8 mouse cellular contexts compared by ENCODE assay signal in the genomic region with DNA sequence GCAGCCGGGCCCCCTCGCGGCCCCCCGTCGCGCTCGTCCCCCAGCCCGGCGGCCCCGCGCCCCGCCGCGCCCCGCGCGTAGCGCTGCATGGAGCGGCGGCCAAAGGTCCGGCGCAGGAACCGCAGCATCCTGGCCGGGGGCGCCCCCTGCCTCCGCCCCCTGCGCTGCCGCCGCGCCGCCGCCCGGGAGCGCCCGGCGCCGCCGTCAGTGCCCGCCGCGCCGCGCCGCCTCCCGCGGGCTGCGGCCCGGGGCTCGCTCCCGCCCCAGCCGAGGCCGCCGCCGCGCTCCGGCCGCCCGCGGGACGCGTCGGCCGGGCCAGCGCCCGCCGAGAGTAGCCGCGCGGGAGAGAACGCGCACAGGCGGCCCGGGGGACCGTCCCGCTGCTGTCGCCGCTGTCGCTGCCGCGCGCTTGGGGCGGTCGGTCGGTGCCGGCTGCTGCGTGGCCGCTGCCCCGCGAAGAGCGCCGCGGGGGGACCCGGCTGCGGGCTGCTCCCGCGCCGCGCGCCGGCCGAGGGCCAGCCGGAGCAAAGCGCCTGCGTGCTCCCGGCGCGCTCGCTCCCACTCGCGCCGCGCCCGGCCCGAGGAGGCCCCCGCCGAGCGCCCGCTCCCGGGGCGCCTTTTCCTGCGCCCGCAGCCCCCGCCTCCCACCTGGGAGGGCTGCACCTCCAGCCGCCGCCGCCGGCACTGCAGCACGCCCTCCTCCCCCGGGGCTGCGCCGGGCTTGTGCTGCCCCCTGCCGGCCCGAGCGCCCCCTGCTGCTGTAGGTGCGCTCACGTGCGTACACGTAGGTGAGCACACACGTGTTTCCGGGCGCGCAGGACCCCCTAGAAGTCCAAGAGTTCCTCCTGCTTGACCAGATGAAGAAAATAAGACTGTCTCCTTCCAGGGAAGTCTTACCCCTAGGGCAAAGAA. TPM values are rescaled to one million over a fixed set of nuclear protein-coding genes. Genes with fewer than 3 reads are reported as not detected.
A peak's percentile ranks its signal among the peaks of the same experiment; 100 is the strongest.
DNase-seq lines count a peak whose midpoint lies in the region; ATAC-seq and TF ChIP-seq lines count a peak whose summit lies in the region.

Gene Epb41l4b, minus strand, starts transcription at position 412 of the 912 bp plus-strand sequence.

- intact Hi-C loops in heart, postnatal 36 days (cut with DNase I): loop anchor here (1.0 to 10.0 kb wide), 4 partner anchors 22 to 172 kb away; no protein-coding TSS in a partner anchor

- ATAC-seq in lung, embryonic 14.5 days (ENCODE audit: insufficient read depth): peak; percentile 86

- TF ChIP-seq POLR2A in CH12.LX (IDR thresholded peaks at IDR 0.05; ENCODE audit: low read depth, low read length): no peak

- no peak within 1 kb of the TSS for H3K27ac ChIP-seq in CH12.LX (ENCODE audit: insufficient read depth, low read depth)
- H3K27ac ChIP-seq in layer of hippocampus, adult 2 months: peak within 1 kb of the TSS; percentile 65
- H3K27ac ChIP-seq in lung, embryonic 14.5 days (ENCODE audit: low read depth): 0 out of 2 replicates have a peak within 1 kb of the TSS, but pooled peaks have one; percentile 12

- TF ChIP-seq RAD21 in CH12.LX (IDR thresholded peaks at IDR 0.05; ENCODE audit: low read depth, low read length): peak; percentile 64

- H3K27me3 ChIP-seq in CH12.LX (replicated peaks): peaks cover 55% of the 10 kb centered on the region
- H3K27me3 ChIP-seq in lung, embryonic 14.5 days (ENCODE audit: insufficient read depth, low read length): peaks cover 47% of the 10 kb centered on the region

- H3K36me3 ChIP-seq in CH12.LX (replicated peaks in 1 of 2; ENCODE audit: control insufficient read depth in 1 of 2, insufficient read depth in 1 of 2, low read length in 1 of 2): no peaks in the 10 kb centered on the region
- H3K36me3 ChIP-seq in lung, embryonic 14.5 days (ENCODE audit: insufficient read depth): no peaks in the 10 kb centered on the region

- in situ Hi-C loops in CH12.LX (cut with MboI; ENCODE audit: low pct_ligation_motif_present, low pct_unique_long_range_greater_than_20kb, low sequenced_read_pairs): no loop called here

- under 1% methylated on average over 102 of the region's 142 CpGs for WGBS in lung, embryonic 14.5 days

- H3K9ac ChIP-seq in CH12.LX (ENCODE audit: insufficient read depth, low read depth): peak within 1 kb of the TSS; percentile 89
- peak within 1 kb of the TSS; percentile 62 for H3K9ac ChIP-seq in lung, embryonic 14.5 days

- H3K4me3 ChIP-seq in CH12.LX (replicated peaks in 1 of 3; ENCODE audit: low read depth in 2 of 3, low read length in 2 of 3, poor library complexity in 1 of 3): peak within 1 kb of the TSS; percentile 13 to 70 (median 54)
- H3K4me3 ChIP-seq in layer of hippocampus, adult 2 months: peak within 1 kb of the TSS; percentile 68
- H3K4me3 ChIP-seq in lung, embryonic 14.5 days (ENCODE audit: low read depth, low read length): peak within 1 kb of the TSS; percentile 59

- TF ChIP-seq EP300 in CH12.LX (IDR thresholded peaks at IDR 0.05; ENCODE audit: low read length): no peak

- no peaks in the 10 kb centered on the region for H3K79me2 ChIP-seq in CH12.LX (replicated peaks; ENCODE audit: control insufficient read depth, extremely low read depth, insufficient read depth, poor library complexity, severe bottlenecking)

- no peaks in the 10 kb centered on the region for H3K9me3 ChIP-seq in CH12.LX (replicated peaks; ENCODE audit: low read length)
- no peaks in the 10 kb centered on the region for H3K9me3 ChIP-seq in lung, embryonic 14.5 days (ENCODE audit: low read depth, low read length)

- peaks cover 0 to 6% of the 10 kb centered on the region in 2 experiments; a peak in 2 of 4 replicates for H3K4me1 ChIP-seq in CH12.LX (ENCODE audit: control insufficient read depth in 1 of 2, insufficient read depth in 2 of 2)
- H3K4me1 ChIP-seq in lung, embryonic 14.5 days (ENCODE audit: insufficient read depth): 0 out of 2 replicates have a peak, but pooled peaks cover 6% of the 10 kb centered on the region

- peak; percentile 56 for DNase-seq in CH12.LX (ENCODE audit: extremely low read depth)
- DNase-seq in cerebellum, adult 11-12 months: peak; percentile 87
- peak; percentile 73 for DNase-seq in forelimb bud, embryonic 11.5 days (ENCODE audit: low read depth, low spot score)
- DNase-seq in heart, postnatal 36 days: peak; percentile 80
- peak; percentile 73 to 85 for DNase-seq in layer of hippocampus, adult 2 months (ENCODE audit: low spot score in 2 of 2)
- peak; percentile 88 for DNase-seq in lung, embryonic 14.5 days
- peak; percentile 62 for DNase-seq in ovary, adult 18-20 months (ENCODE audit: low spot score)
- peak; percentile 66 to 67 for DNase-seq in thymus, adult 18-20 months

- peak within 1 kb of the TSS; percentile 83 for H3K4me2 ChIP-seq in CH12.LX (ENCODE audit: insufficient read depth, low read depth, poor library complexity, severe bottlenecking)
- peak within 1 kb of the TSS; percentile 93 for H3K4me2 ChIP-seq in lung, embryonic 14.5 days

- TF ChIP-seq CTCF in CH12.LX (conservative IDR thresholded peaks at IDR 0.05 in 1 of 2, IDR thresholded peaks at IDR 0.05 in 1 of 2; ENCODE audit: low read depth in 2 of 2, low read length in 2 of 2): peak in 1 of 2 experiments; percentile 95; a peak in 2 of 4 replicates
- TF ChIP-seq CTCF in layer of hippocampus, adult 2 months (conservative IDR thresholded peaks at IDR 0.05): peak; percentile 86
- peak; percentile 80 for TF ChIP-seq CTCF in lung, embryonic 14.5 days (IDR thresholded peaks at IDR 0.05; ENCODE audit: low read depth)

- dilution Hi-C loops in CH12.LX (cut with MboI; ENCODE audit: extremely low pct_ligation_motif_present, extremely low pct_unique_long_range_greater_than_20kb, low sequenced_read_pairs): no loop called here

TF ChIP-seq in CH12.LX, 34 proteins besides CTCF, POLR2A, EP300 and RAD21:
- TF ChIP-seq GABPA (IDR thresholded peaks at IDR 0.05; ENCODE audit: insufficient replicate concordance, low read depth, low read length) (no peak), RCOR1 (conservative IDR thresholded peaks at IDR 0.05; ENCODE audit: low read depth, low read length) (peak; percentile 79), MEF2A (IDR thresholded peaks at IDR 0.05; ENCODE audit: borderline replicate concordance, low read depth, low read length) (peak; percentile 31; the same call in 1 of the 2 replicates), MXI1 (IDR thresholded peaks at IDR 0.05; ENCODE audit: low read depth, low read length) (peak; percentile 87), SMC3 (IDR thresholded peaks at IDR 0.05; ENCODE audit: low read depth, low read length) (peak; percentile 74), CHD2 (IDR thresholded peaks at IDR 0.05; ENCODE audit: low read length) (no peak), ZMIZ1 (IDR thresholded peaks at IDR 0.05; ENCODE audit: low read depth, low read length) (no peak), MAFK (IDR thresholded peaks at IDR 0.05; ENCODE audit: insufficient replicate concordance, low read length) (no peak), TBP (conservative IDR thresholded peaks at IDR 0.05; ENCODE audit: low read depth, low read length) (no peak), KAT2A (IDR thresholded peaks at IDR 0.05; ENCODE audit: insufficient replicate concordance, low read length) (no peak), UBTF (IDR thresholded peaks at IDR 0.05; ENCODE audit: low read depth, low read length) (no peak; the same call in 1 of the 2 replicates), PAX5 (IDR thresholded peaks at IDR 0.05; ENCODE audit: low read length) (no peak), USF1 (IDR thresholded peaks at IDR 0.05; ENCODE audit: low read depth, low read length) (peak; percentile 58), NRF1 (IDR thresholded peaks at IDR 0.05; ENCODE audit: low read depth, low read length) (no peak), JUN (IDR thresholded peaks at IDR 0.05; ENCODE audit: insufficient read depth, low read depth, low read length) (no peak), ZC3H11A (IDR thresholded peaks at IDR 0.05; ENCODE audit: low read depth, low read length) (peak; percentile 14; the same call in 1 of the 2 replicates), JUND (conservative IDR thresholded peaks at IDR 0.05; ENCODE audit: low read depth, low read length) (no peak), E2F4 (IDR thresholded peaks at IDR 0.05; ENCODE audit: insufficient replicate concordance, low read depth, low read length) (no peak), ETS1 (conservative IDR thresholded peaks at IDR 0.05; ENCODE audit: low read depth, low read length) (no peak), MAZ (IDR thresholded peaks at IDR 0.05; ENCODE audit: low read depth, low read length) (0 out of 2 replicates have a peak, but pooled peaks have one; percentile 50), MAX (IDR thresholded peaks at IDR 0.05; ENCODE audit: low read length) (peak; percentile 89), IRF4 (IDR thresholded peaks at IDR 0.05; ENCODE audit: low read depth, low read length) (peak; percentile 68; the same call in 1 of the 2 replicates), MYC (IDR thresholded peaks at IDR 0.05; ENCODE audit: low read depth, low read length) (peak; percentile 74), USF2 (conservative IDR thresholded peaks at IDR 0.05; ENCODE audit: low read depth, low read length) (no peak), ZNF384 (IDR thresholded peaks at IDR 0.05; ENCODE audit: low read depth, low read length) (no peak), CHD1 (IDR thresholded peaks at IDR 0.05; ENCODE audit: low read depth, low read length) (no peak), SIN3A (IDR thresholded peaks at IDR 0.05; ENCODE audit: low read length) (peak; percentile 55; the same call in 1 of the 2 replicates), TCF12 (IDR thresholded peaks at IDR 0.05; ENCODE audit: low read depth, low read length) (peak; percentile 52; the same call in 1 of the 2 replicates), ELF1 (IDR thresholded peaks at IDR 0.05; ENCODE audit: low read depth, low read length) (peak; percentile 44; the same call in 1 of the 2 replicates), HCFC1 (IDR thresholded peaks at IDR 0.05; ENCODE audit: low read depth, low read length) (0 out of 2 replicates have a peak, but pooled peaks have one; percentile 14), ZKSCAN1 (IDR thresholded peaks at IDR 0.05; ENCODE audit: borderline replicate concordance, low read depth, low read length) (no peak), BHLHE40 (IDR thresholded peaks at IDR 0.05; ENCODE audit: low read depth, low read length) (peak; percentile 100), POLR2AphosphoS2 (IDR thresholded peaks at IDR 0.05; ENCODE audit: low read depth, low read length) (no peak), NELFE (IDR thresholded peaks at IDR 0.05; ENCODE audit: low read depth, low read length) (0 out of 2 replicates have a peak, but pooled peaks have one; percentile 23)

RNA-seq across cellular contexts. Expression of gene Epb41l4b, which starts in this region (rescaled TPM):
- total RNA-seq in CH12.LX (2012; rRNA removed) (2.1 and 4.9 TPM in 2 replicates), CH12.LX (2014; rRNA removed) (0.93 and 1.1 TPM in 2 replicates)
- polyA plus RNA-seq in CH12.LX (2012; ENCODE audit: insufficient read length, low read depth): 1.1 and 2.0 TPM in 2 replicates
- 1 to 10 TPM; 2.8 to 3.3 TPM for total RNA-seq in heart, postnatal 36 days (2021)
- total RNA-seq in layer of hippocampus, adult 2 months (2021): 10 to 100 TPM; 20.3 to 26.7 TPM
- polyA plus RNA-seq in lung, embryonic 14.5 days (2014; fragmentation: Nextera tagmentation; extraction: Ambion mirVana): 1.2 and 1.7 TPM in 2 replicates
